Mouse (Mus musculus): ENCODE measurements around the gene Epdr1.
"Not testable (repeated sequence)": the region's sequence is repeated elsewhere in the genome, so short reads cannot be mapped to it uniquely, and the experiment has no call there.

Gene Epdr1

DNA sequence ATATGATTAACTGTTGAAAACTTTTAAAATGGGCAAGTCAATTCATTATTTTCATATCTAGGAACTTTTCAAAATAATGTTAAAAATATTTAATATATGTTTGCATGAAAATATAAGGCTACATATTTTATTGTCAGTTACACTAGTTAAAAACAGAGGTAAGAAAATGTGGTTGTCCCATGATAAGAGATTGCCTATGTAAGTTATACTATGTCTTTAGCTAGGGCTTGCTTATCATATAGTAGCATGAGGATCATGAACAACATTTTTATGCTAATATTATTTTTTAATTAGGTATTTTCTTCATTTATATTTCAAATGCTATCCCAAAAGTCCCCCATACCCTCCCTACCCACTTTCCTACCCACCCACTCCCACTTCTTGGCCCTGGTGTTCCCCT, 14.8 kb downstream of the Epdr1 start:
- no peak for DNase-seq (ENCODE audit: low spot score)

DNA sequence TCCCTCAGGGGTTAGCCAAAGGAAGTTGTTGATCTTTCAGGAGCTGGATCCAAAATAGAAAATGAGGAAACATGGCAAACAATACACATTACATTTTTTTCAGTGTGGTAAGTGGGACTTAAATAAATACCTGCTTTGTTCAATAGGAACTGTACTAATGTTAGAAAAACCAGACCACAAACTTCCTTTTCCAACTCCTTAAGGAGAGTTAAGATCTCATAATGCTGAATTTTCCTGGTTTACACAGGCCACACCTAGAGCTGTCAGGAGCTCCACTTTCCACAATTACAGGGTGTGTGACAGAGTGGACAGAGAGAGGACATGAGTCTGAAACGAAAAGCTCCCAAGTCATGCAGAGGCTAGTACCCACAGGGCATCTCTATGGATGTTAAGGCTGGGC, 16.0 kb downstream of the Epdr1 start:
- DNase-seq (ENCODE audit: low spot score): no peak

DNA sequence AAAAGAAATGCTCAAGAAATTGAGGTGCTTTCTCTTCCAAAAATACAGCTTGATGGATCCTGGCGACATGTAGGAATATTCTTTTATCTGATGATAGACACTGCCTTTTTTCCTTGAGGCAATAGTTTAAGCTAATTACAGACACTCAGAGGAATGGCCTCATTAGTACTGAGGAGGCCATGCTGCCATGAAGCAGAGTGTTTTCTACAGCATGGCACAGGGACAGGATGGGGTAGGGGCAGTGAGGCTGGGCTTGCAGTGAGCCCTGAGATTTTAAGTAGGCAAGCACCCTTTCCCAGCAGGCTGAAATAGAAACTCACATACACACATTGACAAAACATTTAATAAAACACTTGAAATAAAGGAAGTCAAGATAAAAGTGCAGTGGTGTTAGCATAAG, 17.2 kb downstream of the Epdr1 start:
- no peak for DNase-seq (ENCODE audit: low spot score)

DNA sequence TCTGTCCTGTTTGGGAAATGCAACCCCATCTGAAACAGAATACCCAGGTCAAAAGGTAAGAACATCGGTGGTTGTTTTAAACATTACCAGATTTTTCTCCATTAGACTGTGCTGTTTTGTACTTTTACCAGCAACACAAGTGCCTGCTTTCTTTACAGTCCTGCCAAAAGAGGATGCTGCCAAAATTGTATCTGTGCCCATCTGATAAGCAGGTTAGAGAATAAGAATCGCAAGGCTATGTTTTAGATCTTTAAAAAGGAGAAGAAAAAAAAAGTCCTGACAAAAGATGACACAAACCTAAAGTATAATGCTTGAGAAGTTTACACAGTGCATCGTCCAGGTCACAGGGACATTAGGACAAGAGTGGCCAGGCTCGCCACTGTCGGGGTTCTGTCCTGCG, 20.5 kb downstream of the Epdr1 start:
- DNase-seq (ENCODE audit: low spot score): no peak

DNA sequence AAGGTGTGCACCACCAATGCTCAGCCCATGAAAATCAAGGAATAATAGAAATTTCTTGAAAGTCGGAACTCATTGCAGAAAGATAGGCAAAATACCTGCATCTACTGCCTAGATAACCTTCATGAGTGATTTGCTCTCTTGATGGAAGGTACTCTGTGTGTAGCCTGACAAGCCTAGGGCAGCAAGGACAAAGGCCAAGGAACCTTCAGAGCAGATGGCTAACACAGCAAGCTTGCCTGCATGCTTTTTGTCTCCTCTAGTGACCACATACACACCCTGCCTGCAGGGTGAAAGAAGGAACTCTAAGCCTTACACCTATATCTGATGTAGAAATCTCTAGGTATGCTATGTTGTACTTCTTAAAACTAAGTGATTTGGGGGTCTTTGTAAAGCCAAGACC, 24.6 kb downstream of the Epdr1 start:
- DNase-seq (ENCODE audit: low spot score): no peak

DNA sequence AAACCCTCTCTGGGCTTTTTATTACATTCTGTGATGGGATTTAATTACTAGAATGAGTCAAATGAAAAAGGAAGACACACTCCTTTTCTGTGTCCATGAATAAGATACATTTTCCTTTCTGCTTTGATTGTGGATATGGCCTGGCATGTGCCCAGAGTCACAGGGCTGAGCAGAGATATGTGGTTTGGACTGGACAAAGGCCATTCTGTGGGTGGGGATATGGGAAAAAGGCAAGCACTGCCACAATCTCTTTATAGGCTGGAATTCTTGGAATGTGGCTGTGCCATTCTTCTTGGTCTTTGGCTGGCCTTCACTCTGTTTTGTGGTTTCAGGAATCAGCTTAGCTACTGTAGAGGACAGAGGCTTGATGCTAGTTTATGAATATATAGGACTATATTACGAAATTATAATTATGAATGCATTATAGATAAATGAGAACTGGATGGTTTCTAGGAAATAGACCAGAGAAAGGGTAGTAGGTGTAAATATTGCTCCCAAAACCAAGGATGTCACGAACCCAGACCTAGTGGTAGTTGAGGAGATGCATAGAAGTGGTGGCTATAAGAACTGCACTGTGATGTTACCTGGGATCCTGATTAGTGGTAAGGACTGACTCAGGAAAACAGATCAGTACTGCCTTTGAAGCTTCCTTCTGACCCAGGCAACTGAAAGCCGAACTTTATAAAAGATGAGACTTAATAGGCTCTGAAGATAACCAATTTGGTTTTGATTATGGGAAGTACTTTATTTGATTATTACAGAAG, 28.5 kb downstream of the Epdr1 start:
- peak; percentile 23 for DNase-seq (ENCODE audit: low spot score)

DNA sequence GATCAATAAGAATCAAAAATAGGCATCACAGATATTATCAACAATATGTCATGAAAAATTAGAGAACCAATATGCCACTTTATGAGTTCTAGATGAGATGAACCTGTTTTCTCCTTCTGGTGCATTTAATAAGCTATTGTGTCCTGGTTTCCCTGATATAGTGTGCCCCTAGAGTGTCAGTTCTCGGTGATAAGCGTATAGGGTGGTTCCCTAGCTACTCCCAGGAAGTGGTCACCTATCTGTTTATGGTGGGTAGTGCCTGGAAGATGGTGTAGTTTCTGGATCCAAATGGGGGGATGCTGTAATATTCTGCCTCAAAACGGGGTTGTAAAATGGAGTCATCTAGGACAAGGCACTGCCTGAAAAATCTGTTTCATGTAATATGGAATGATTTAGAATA, 43.8 kb downstream of the Epdr1 start:
- no peak for DNase-seq (ENCODE audit: low spot score)

DNA sequence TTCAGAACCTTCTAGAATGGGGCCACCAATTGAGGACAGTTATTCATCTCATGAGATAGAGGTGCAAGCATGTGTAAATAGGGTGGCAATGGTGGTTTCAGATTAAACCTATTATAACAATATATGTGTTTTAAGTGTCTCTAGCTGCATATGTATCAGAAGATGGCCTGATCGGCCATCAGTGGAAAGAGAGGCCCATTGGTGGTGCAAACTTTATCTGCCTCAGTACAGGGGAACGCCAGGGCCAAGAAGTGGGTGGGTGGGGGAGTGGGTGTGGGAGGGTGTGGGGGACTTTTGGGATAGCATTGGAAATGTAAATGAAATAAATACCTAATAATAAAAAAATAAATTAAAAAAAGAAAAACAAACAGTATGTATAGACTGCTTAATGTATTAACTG, 45.0 kb downstream of the Epdr1 start:
- not testable (repeated sequence) for DNase-seq (ENCODE audit: low spot score)

DNA sequence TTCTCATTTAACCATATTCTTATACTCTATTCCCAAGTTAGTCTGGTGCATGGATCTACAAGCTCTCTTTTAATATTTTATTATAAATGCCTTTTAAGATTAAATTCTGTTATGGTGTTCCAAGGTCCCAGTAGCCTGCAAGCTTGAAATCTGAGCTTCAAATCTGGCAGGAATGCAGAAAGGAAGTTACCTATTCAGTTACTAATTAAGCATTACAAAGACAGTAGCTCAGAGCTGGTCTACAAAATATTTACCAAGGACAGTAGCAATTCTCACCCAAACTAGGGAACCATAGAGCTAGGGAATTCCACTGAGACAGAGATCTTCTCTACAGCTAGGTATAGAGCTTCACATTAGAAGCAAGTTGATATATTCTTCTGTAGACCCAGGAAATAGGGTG, 49.6 kb downstream of the Epdr1 start:
- not testable (repeated sequence) for DNase-seq (ENCODE audit: low spot score)

DNA sequence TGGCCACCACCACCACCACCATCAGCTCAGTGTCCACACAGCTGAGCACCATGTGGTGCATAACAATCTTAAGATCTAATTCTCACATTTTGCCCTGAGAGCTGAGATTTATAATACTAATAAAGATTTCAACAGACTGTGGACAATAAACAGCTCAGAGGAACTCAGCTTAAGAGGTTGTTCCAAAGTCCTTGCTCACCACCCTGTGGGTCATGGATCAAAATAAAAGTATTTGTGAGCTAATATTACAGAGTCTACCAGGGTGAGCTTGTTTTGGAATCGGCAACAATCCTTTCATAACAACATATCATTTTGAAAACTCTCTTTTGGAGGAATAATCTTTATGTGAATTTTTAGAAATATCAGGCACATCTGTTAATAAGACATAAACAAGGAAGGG, 57.2 kb downstream of the Epdr1 start:
- no peak for DNase-seq (ENCODE audit: low spot score)

DNA sequence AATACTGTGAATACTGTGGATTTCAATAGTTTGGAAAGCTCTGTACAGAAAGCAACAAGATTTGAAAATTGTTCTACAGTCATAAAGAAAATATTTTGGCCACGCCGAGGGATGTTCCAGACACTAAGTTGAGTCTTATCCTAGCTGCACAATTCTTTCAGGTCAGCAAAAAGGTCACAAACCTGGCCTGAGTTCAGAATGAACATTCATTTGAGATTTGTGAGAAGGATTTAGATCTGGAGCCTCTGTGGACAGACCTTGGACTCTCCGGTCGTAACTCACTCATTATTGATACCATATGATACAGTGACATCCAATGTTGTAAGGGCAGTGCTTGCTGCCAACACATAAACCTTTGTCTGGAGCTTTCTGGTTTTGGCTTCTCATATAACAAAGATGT, 64.3 kb downstream of the Epdr1 start:
- no peak for DNase-seq (ENCODE audit: low spot score)

All from ovary, postnatal 36 days (tissue).